Mouse (Mus musculus): ENCODE results near the gene Smpd3. TPM values are rescaled to one million over a fixed set of nuclear protein-coding genes. Genes with fewer than 3 reads are reported as not detected.

Smpd3 gene
- polyA plus RNA-seq, 2 experiments, result 11.2 to 17.5 TPM

DNA sequence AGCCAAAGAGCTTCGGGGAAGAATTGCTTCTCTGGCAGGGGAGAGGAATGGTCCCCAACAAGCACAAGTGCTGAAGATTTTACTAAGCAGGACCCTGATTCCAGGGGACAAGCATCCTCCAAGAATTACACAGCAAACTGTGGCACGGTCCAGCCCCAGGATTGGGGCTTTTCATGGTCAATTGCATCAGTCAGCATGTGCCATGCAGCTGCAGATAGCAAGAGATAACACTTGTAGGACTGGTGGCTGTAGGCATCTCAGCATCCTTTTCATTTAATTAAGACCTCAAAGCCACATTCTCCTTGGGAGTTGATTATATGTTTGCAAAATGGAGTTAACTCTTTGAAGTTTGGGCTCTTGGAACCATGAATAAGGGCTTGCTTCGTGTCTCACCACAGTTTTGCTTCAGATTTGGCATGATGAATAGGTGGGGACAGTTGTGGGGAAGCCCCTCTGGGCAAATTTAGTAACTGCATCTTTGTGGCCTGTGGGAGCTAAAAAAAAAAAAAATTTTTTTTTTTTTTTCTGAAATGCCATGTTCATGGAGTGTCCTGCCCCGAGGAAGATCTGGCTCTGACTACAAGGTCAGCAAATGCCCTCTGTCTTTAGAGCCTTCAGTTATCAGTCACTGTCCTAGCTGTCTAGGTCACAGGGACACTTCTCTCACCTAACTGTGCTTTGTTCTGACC is 22.0 kb upstream of the Smpd3 start:
- no peaks in the 10 kb centered on the region for H3K4me1 ChIP-seq (ENCODE audit: control insufficient read depth, insufficient read depth, low read length)
- H3K4me3 ChIP-seq (replicated peaks; ENCODE audit: low read length), result no peak overlapping the region
- no peaks in the 10 kb centered on the region for H3K27me3 ChIP-seq (ENCODE audit: control insufficient read depth, insufficient read depth, low read length)
- H3K9me3 ChIP-seq (ENCODE audit: control insufficient read depth, low read length), result no peaks in the 10 kb centered on the region
- no peak for TF ChIP-seq POLR2A (IDR thresholded peaks at IDR 0.05; ENCODE audit: borderline replicate concordance, extremely low read depth, insufficient read depth, insufficient read length)
- ATAC-seq (ENCODE audit: low FRiP score, low read depth), result no peak
- H3K4me2 ChIP-seq (replicated peaks; ENCODE audit: low read depth, low read length, severe bottlenecking), result no peak overlapping the region
- 75% methylated on average over 4 of the region's 4 CpGs for WGBS
- DNase-seq (ENCODE audit: low spot score), result no peak
- no peaks in the 10 kb centered on the region for H3K36me3 ChIP-seq (ENCODE audit: control insufficient read depth, insufficient read depth, low read length)
- no peak overlapping the region for H3K27ac ChIP-seq (replicated peaks; ENCODE audit: low read depth, low read length)
- no peak overlapping the region for H3K9ac ChIP-seq (ENCODE audit: low read depth, low read length, severe bottlenecking)

GRCm38 (mm10) chr8:106351135-106351534 is 13.3 kb upstream of the Smpd3 start:
- no peak overlapping the region for H3K4me3 ChIP-seq (replicated peaks; ENCODE audit: low read length)
- H3K4me2 ChIP-seq (replicated peaks; ENCODE audit: low read depth, low read length, severe bottlenecking), result no peak overlapping the region
- TF ChIP-seq POLR2A (IDR thresholded peaks at IDR 0.05; ENCODE audit: borderline replicate concordance, extremely low read depth, insufficient read depth, insufficient read length), result no peak
- no peaks in the 10 kb centered on the region for H3K9me3 ChIP-seq (ENCODE audit: control insufficient read depth, low read length)
- H3K27me3 ChIP-seq (ENCODE audit: control insufficient read depth, insufficient read depth, low read length), result no peaks in the 10 kb centered on the region
- H3K4me1 ChIP-seq (ENCODE audit: control insufficient read depth, insufficient read depth, low read length), result no peaks in the 10 kb centered on the region
- H3K9ac ChIP-seq (ENCODE audit: low read depth, low read length, severe bottlenecking), result no peak overlapping the region
- 66% methylated on average over 2 of the region's 2 CpGs for WGBS
- no peak for DNase-seq (ENCODE audit: low spot score)
- ATAC-seq (ENCODE audit: low FRiP score, low read depth), result no peak
- no peak overlapping the region for H3K27ac ChIP-seq (replicated peaks; ENCODE audit: low read depth, low read length)
- H3K36me3 ChIP-seq (ENCODE audit: control insufficient read depth, insufficient read depth, low read length), result no peaks in the 10 kb centered on the region

GRCm38 (mm10) chr8:106349398-106349797 is 11.6 kb upstream of the Smpd3 start:
- TF ChIP-seq POLR2A (IDR thresholded peaks at IDR 0.05; ENCODE audit: borderline replicate concordance, extremely low read depth, insufficient read depth, insufficient read length), result no peak
- no peaks in the 10 kb centered on the region for H3K36me3 ChIP-seq (ENCODE audit: control insufficient read depth, insufficient read depth, low read length)
- H3K27me3 ChIP-seq (ENCODE audit: control insufficient read depth, insufficient read depth, low read length), result no peaks in the 10 kb centered on the region
- no peak overlapping the region for H3K9ac ChIP-seq (ENCODE audit: low read depth, low read length, severe bottlenecking)
- no peaks in the 10 kb centered on the region for H3K9me3 ChIP-seq (ENCODE audit: control insufficient read depth, low read length)
- H3K4me3 ChIP-seq (replicated peaks; ENCODE audit: low read length), result no peak overlapping the region
- H3K4me2 ChIP-seq (replicated peaks; ENCODE audit: low read depth, low read length, severe bottlenecking), result no peak overlapping the region
- H3K4me1 ChIP-seq (ENCODE audit: control insufficient read depth, insufficient read depth, low read length), result no peaks in the 10 kb centered on the region
- DNase-seq (ENCODE audit: low spot score), result no peak
- ATAC-seq (ENCODE audit: low FRiP score, low read depth), result no peak
- H3K27ac ChIP-seq (replicated peaks; ENCODE audit: low read depth, low read length), result no peak overlapping the region
- 75% methylated on average over 11 of the region's 11 CpGs for WGBS

DNA sequence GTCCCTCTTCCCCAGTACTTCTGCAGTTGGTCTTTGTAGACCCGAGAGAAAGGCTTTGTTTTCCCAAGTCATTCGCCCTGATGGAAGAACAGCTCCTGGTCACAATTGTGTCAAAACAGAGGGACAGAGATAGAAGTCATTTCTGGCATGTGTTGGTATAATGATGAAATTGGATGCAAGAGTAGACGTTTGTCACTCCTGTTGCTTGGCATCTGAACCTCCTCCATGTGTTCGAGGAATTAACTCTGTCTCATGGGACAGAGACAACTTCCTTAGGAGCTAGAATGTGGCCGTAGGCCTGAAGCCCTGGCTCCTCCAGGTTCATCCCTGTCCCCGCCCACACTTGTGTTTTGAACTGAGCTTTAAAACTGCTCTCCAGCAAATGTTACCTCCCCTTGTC is 8.3 kb upstream of the Smpd3 start:
- no peak overlapping the region for H3K4me2 ChIP-seq (replicated peaks; ENCODE audit: low read depth, low read length, severe bottlenecking)
- no peaks in the 10 kb centered on the region for H3K36me3 ChIP-seq (ENCODE audit: control insufficient read depth, insufficient read depth, low read length)
- H3K27ac ChIP-seq (replicated peaks; ENCODE audit: low read depth, low read length), result no peak overlapping the region
- H3K27me3 ChIP-seq (ENCODE audit: control insufficient read depth, insufficient read depth, low read length), result no peaks in the 10 kb centered on the region
- no peaks in the 10 kb centered on the region for H3K9me3 ChIP-seq (ENCODE audit: control insufficient read depth, low read length)
- H3K9ac ChIP-seq (ENCODE audit: low read depth, low read length, severe bottlenecking), result no peak overlapping the region
- DNase-seq (ENCODE audit: low spot score) (no peak), ATAC-seq (ENCODE audit: low FRiP score, low read depth) (no peak)
- TF ChIP-seq POLR2A (IDR thresholded peaks at IDR 0.05; ENCODE audit: borderline replicate concordance, extremely low read depth, insufficient read depth, insufficient read length), result no peak
- no peak overlapping the region for H3K4me3 ChIP-seq (replicated peaks; ENCODE audit: low read length)
- no peaks in the 10 kb centered on the region for H3K4me1 ChIP-seq (ENCODE audit: control insufficient read depth, insufficient read depth, low read length)
- WGBS, result 64% methylated on average over 6 of the region's 6 CpGs

- TF ChIP-seq POLR2A (IDR thresholded peaks at IDR 0.05; ENCODE audit: borderline replicate concordance, extremely low read depth, insufficient read depth, insufficient read length), result no peak
- Histone ChIP-seq H3K4me1 (ENCODE audit: control insufficient read depth, insufficient read depth, low read length) (no peaks in the 10 kb centered on the region), H3K4me2 (replicated peaks; ENCODE audit: low read depth, low read length, severe bottlenecking) (no peak overlapping the region), H3K36me3 (ENCODE audit: control insufficient read depth, insufficient read depth, low read length) (no peaks in the 10 kb centered on the region), H3K27me3 (ENCODE audit: control insufficient read depth, insufficient read depth, low read length) (no peaks in the 10 kb centered on the region), H3K4me3 (replicated peaks; ENCODE audit: low read length) (no peak overlapping the region), H3K9ac (ENCODE audit: low read depth, low read length, severe bottlenecking) (no peak overlapping the region), H3K9me3 (ENCODE audit: control insufficient read depth, low read length) (no peaks in the 10 kb centered on the region), H3K27ac (replicated peaks; ENCODE audit: low read depth, low read length) (no peak overlapping the region)
- ATAC-seq (ENCODE audit: low FRiP score, low read depth) (no peak), DNase-seq (ENCODE audit: low spot score) (no peak)
- 63% methylated on average over 5 of the region's 5 CpGs for WGBS
Observed at GRCm38 (mm10) chr8:106343471-106343870, 5.7 kb upstream of the Smpd3 start.
